Mouse (Mus musculus) kidney, adult 8-10 months (tissue): ENCODE data around the gene Flg.

Source experiments
- DNase-seq, 2 experiments: peaks; one replicate each; pipeline ENCODE4 v3.0.0; 2022

The Flg gene

DNA sequence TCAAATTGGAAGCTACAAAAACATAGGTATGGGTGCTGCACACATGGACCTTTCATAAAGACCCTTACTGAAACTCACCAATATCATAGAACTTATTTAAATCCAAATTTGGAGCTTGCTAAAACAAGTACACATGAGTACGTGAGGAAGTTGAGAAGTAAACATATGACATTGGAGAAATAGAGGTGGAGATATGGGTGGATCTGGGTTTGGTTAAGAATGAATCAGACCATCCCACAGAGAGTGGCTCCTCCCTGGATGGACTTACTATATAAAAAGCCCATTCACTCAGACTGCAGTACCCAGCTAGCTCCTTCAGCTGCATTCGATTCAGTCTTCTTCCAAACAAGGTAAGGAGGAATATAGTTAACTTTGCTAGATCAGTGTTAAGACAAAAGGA is at the start of gene Flg:
Gene Flg (plus strand): TSS at position 301 of the 400 bp plus-strand sequence.
- no peak for DNase-seq

DNA sequence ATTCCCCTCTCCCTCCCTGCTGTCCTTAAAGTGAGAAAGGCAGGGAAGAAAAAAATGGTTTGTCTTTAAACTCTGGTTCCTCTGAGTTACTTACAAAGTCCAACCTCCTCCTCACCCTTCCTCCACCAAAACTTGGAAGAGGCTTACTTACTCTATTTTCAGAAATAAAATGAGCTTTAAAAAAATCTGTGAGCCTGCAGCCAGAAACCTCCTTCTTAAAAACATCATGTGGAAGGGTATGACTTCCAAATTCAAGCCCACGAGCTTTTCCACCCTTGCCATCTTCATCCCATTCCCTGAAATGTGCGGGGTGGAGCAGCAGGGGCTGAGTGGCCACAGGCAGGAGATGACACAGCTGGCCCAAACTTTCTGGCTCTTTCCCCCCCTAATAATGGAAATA is 24.2 kb downstream of the Flg start:
- DNase-seq, result no peak

DNA sequence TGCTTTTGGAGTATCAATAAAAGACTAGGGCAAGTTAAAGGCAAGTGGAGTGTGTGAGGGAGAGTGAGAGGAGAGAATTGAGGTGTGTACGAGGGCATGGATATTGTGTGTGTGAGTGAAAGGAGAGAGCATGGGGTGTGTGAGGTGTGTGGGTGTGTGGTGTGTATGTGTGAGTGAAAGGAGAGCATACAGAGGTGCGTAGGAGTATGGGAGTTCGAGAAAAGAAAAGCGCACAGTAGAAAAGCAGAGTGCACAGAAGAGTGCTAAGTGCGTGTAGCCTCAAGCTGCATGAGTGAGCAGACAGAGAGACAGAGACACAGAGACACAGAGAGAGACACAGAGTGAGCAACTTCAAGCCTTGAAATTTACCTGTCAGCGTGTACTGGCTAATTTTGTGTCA is 26.5 kb downstream of the Flg start:
- DNase-seq, result no peak

DNA sequence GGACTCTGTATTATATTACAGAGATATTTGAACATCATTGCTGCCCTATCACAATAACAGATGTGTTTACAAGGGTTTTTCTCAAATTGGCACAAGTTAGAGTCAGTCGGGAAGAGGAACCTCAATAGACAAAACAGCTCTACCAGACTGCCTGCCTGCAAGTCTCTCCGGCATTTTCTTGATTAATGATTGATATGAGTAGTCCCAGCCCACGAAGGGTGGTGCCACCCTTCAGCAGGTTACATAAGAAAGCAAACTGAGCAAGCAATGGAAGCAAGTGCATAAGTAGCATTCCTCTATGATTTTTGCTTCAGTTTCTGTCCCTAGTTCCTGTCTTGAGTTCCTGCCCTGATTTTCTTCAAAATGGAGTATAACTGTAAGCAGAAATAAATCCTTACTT is 28.6 kb downstream of the Flg start:
- DNase-seq, result peak; percentile 38 to 47

DNA sequence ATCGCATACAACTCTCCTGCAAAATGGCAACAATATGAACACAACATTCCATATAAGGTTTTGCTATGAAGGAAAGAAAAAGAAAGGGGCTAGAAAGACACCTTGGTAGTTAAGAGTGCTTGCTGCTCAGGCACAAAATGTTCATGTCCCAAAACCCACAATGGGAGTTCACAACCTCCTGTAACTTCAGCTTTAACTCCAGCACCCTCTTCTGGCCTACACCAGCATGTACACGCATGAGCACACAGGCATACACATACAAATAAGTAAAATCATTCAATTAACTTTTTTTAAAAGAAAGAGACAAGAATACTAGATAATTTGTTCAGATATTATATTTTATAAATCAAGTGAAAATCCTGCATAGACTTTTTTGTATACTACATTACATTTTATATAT is 32.8 kb downstream of the Flg start:
- peak in 1 of 2 experiments; percentile 22 for DNase-seq

DNA sequence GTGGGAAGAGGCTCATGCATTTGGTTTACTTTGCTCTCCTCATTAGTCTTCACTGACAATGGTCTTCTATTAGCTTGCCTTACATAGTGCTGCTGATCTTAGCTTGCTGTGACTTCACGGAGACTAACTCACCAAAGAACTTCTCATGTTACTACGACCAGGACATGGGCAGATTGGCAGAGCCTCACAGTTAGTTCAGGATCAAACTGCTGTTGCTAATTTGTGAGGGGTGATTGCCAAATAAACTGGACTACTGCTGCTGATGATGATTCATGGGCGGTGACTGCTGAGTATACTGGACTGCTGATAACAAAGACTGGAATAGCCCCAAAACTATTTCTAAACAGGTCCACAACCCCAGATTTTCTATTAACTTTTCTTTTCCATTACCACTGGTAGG is 38.0 kb downstream of the Flg start:
- no peak for DNase-seq

DNA sequence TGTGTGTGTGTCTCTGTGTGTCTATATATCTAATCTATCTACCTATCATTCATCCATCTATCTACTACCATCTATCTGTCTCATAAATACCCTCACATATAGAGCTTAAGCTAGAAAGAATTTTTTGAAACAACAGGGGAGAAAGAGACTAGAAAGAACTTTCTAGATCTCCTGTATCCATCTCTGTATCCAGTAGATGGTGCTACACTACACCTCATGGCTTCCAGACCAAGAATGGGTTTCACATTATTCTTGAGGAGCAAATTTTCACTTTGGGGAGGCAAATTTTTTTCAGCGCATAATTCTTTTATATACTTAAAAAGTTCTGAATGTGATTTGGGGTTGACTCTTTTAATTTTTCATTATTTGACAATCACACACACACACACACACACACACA is 41.1 kb downstream of the Flg start:
- no peak for DNase-seq

DNA sequence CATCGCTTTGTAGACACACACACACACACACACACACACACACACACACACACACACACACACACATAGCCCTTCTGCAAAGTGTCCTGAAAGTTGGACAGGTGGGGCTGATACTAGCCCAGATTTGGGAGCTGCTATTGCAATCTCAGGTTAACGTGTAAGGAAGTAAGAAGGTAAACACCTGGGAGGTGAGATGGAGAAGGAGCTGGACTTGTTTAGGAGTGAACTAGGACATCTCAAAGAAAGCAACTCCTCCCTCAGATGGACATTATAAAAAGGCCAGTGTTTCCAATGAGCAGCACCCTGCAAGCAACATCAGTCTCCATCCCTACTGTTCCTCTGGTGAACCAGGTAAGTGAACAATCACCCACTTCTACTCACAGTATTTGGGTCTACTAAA is 46.1 kb downstream of the Flg start, which contains the start of gene Hrnr:
Gene Hrnr (plus strand): TSS at position 301 of the 400 bp plus-strand sequence.
- DNase-seq, result no peak

DNA sequence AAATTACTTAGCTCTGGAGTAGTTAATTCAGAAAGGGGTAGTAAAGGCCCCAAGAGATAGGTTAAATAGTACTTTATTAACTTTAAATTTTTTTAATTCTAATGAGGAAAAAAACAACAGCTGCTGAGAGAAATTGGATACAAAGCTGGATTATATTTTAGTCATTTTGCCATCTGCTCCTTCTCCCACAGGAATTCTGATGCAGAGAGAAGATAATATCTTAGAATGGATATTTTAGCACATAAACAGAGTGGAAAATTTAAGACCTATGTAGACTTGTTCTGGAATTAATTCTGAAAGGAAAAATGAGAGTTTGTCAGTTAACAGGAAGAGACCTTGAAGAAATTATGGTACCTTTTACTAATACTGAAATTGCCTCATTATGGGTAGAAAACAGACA is 64.4 kb downstream of the Flg start:
- DNase-seq, result no peak

DNA sequence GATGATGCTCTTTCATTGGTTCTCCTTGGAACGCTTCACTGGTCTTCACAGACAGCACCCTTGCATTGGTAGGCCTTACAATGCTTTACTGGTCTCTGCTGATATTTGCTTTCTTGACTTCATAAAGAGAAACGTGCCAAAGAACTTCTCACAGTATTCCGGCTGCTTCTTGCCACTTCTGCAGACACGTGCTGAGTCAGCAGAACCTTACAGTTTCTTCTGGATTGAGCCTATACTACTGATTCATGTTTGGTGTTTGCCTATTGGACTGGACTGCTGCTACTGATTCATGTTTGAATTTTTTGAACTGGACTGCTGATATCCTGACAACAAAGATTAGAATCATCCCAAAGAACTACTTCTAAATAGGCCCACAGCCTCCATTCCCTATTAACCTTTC is 66.7 kb downstream of the Flg start:
- DNase-seq, result no peak
